Mouse (Mus musculus): Measurements from ENCODE around the gene Dock9. TPM values are rescaled to one million over a fixed set of nuclear protein-coding genes. Genes with fewer than 3 reads are reported as not detected.

The Dock9 gene
- total and polyA plus RNA-seq, 3 experiments = 9.3 to 12.2 (median 10.3) TPM

DNA sequence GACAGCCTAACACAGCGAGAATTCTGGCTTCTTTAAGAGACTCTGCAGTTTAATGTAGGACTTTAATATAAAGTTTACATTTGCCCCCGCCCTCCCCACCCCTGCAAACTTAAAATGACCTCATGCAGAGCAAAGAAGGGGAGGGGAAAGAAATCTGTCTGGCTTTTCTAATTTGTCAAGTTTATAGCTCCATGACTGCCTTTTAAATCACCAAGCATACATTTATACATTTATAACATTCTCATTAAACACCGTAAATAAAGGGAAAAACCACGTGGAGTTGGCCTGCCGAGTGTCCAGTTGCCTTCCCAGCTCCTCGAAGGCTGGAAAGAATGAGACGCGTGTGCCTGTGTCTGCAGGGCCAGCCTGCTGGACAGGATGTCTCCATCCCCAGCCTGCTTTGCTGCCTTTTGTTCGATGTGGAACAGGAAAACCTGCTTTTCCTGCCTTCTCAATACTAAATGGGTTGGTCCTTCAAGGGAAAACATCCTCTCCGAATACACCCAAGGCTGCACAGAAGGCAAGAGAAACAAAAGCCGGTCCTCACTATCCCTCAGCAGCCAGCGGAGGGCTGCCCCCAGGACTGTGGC, 16.6 kb downstream of the Dock9 start:
- H3K9ac ChIP-seq (ENCODE audit: insufficient read depth, low read depth) = no peak overlapping the region
- H3K27ac ChIP-seq (ENCODE audit: insufficient read depth, low read depth) = no peak overlapping the region
- no peak overlapping the region for H3K4me3 ChIP-seq (replicated peaks in 1 of 3; ENCODE audit: low read depth in 2 of 3, low read length in 2 of 3, poor library complexity in 1 of 3)
- H3K4me2 ChIP-seq (ENCODE audit: insufficient read depth, low read depth, poor library complexity, severe bottlenecking) = no peak overlapping the region
- dilution Hi-C loops (cut with MboI; ENCODE audit: extremely low pct_ligation_motif_present, extremely low pct_unique_long_range_greater_than_20kb, low sequenced_read_pairs) = no loop called here
- H3K4me1 ChIP-seq (ENCODE audit: control insufficient read depth in 1 of 2, insufficient read depth in 2 of 2) = peaks cover 2 to 50% of the 10 kb centered on the region in 2 experiments; a peak in 3 of 4 replicates
- no peak for DNase-seq (ENCODE audit: extremely low read depth)
- peaks cover 0 to 12% of the 10 kb centered on the region in 2 experiments for H3K36me3 ChIP-seq (replicated peaks in 1 of 2; ENCODE audit: control insufficient read depth in 1 of 2, insufficient read depth in 1 of 2, low read length in 1 of 2)
- TF ChIP-seq KAT2A (IDR thresholded peaks at IDR 0.05; ENCODE audit: insufficient replicate concordance, low read length) (no peak), MAFK (IDR thresholded peaks at IDR 0.05; ENCODE audit: insufficient replicate concordance, low read length) (no peak), E2F4 (IDR thresholded peaks at IDR 0.05; ENCODE audit: insufficient replicate concordance, low read depth, low read length) (no peak), RCOR1 (conservative IDR thresholded peaks at IDR 0.05; ENCODE audit: low read depth, low read length) (no peak), HCFC1 (IDR thresholded peaks at IDR 0.05; ENCODE audit: low read depth, low read length) (no peak), POLR2A (IDR thresholded peaks at IDR 0.05; ENCODE audit: low read depth, low read length) (no peak)
- H3K27me3 ChIP-seq (replicated peaks) = no peaks in the 10 kb centered on the region
- no peaks in the 10 kb centered on the region for H3K9me3 ChIP-seq (replicated peaks; ENCODE audit: low read length)
- no peaks in the 10 kb centered on the region for H3K79me2 ChIP-seq (replicated peaks; ENCODE audit: control insufficient read depth, extremely low read depth, insufficient read depth, poor library complexity, severe bottlenecking)
- in situ Hi-C loops (cut with MboI; ENCODE audit: low pct_ligation_motif_present, low pct_unique_long_range_greater_than_20kb, low sequenced_read_pairs) = no loop called here

DNA sequence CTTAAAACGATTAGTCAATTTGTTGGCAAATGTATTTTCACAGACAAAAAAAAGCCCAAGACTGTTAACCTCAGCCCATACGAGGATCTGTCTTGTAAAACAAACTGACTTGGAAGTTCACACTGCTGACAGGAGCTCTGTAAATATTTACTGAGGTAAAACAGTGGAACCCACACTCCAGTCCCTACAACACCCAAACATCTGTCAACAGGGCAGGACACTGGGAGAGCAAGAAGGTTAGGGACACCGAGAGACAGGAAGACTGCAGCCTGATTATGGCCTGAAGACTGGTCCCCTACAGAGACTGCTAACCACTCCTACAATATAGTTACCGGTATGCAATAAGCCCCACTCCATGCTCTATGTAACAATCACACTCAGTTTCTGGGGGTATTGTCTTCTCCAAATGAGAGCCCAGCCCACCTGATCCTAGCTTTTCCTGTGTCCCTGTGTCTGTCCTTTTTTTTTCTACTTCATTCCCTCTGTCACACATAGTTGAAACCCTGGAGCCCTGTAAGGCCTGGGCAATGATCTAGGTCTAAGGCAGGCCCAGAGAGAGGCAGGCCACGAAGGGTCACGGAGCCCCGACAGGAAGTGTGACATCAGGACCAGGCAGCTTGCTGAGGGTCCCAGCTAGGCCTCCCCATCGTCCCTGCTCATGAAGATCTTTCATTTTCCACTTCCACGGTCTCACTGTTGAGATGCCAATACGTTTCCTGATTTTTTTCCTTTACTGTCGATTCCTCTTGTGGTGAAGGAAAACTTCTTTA, 17.3 kb downstream of the Dock9 start:
- no peak overlapping the region for H3K27ac ChIP-seq (ENCODE audit: insufficient read depth, low read depth)
- H3K9ac ChIP-seq (ENCODE audit: insufficient read depth, low read depth) = no peak overlapping the region
- dilution Hi-C loops (cut with MboI; ENCODE audit: extremely low pct_ligation_motif_present, extremely low pct_unique_long_range_greater_than_20kb, low sequenced_read_pairs) (no loop called here), in situ Hi-C loops (cut with MboI; ENCODE audit: low pct_ligation_motif_present, low pct_unique_long_range_greater_than_20kb, low sequenced_read_pairs) (no loop called here)
- TF ChIP-seq IRF4 (IDR thresholded peaks at IDR 0.05; ENCODE audit: low read depth, low read length) = no peak
- no peak for TF ChIP-seq PAX5 (IDR thresholded peaks at IDR 0.05; ENCODE audit: low read length)
- TF ChIP-seq MEF2A (IDR thresholded peaks at IDR 0.05; ENCODE audit: borderline replicate concordance, low read depth, low read length) = no peak
- TF ChIP-seq BHLHE40 (IDR thresholded peaks at IDR 0.05; ENCODE audit: low read depth, low read length) = no peak
- no peak for TF ChIP-seq TBP (conservative IDR thresholded peaks at IDR 0.05; ENCODE audit: low read depth, low read length)
- no peak for TF ChIP-seq EP300 (IDR thresholded peaks at IDR 0.05; ENCODE audit: low read length)
- TF ChIP-seq GABPA (IDR thresholded peaks at IDR 0.05; ENCODE audit: insufficient replicate concordance, low read depth, low read length) = no peak
- TF ChIP-seq ELF1 (IDR thresholded peaks at IDR 0.05; ENCODE audit: low read depth, low read length) = no peak
- no peak for TF ChIP-seq E2F4 (IDR thresholded peaks at IDR 0.05; ENCODE audit: insufficient replicate concordance, low read depth, low read length)
- no peak for TF ChIP-seq POLR2AphosphoS2 (IDR thresholded peaks at IDR 0.05; ENCODE audit: low read depth, low read length)
- no peak for TF ChIP-seq RCOR1 (conservative IDR thresholded peaks at IDR 0.05; ENCODE audit: low read depth, low read length)
- TF ChIP-seq MYC (IDR thresholded peaks at IDR 0.05; ENCODE audit: low read depth, low read length) = no peak
- no peak for TF ChIP-seq ZMIZ1 (IDR thresholded peaks at IDR 0.05; ENCODE audit: low read depth, low read length)
- no peak for TF ChIP-seq UBTF (IDR thresholded peaks at IDR 0.05; ENCODE audit: low read depth, low read length)
- TF ChIP-seq MAFK (IDR thresholded peaks at IDR 0.05; ENCODE audit: insufficient replicate concordance, low read length) = no peak
- no peak for TF ChIP-seq CHD1 (IDR thresholded peaks at IDR 0.05; ENCODE audit: low read depth, low read length)
- TF ChIP-seq ETS1 (conservative IDR thresholded peaks at IDR 0.05; ENCODE audit: low read depth, low read length) = no peak
- no peak for TF ChIP-seq MAZ (IDR thresholded peaks at IDR 0.05; ENCODE audit: low read depth, low read length)
- no peak for TF ChIP-seq NELFE (IDR thresholded peaks at IDR 0.05; ENCODE audit: low read depth, low read length)
- H3K9me3 ChIP-seq (replicated peaks; ENCODE audit: low read length) = no peaks in the 10 kb centered on the region
- peaks cover 2 to 50% of the 10 kb centered on the region in 2 experiments; a peak in 3 of 4 replicates for H3K4me1 ChIP-seq (ENCODE audit: control insufficient read depth in 1 of 2, insufficient read depth in 2 of 2)
- H3K27me3 ChIP-seq (replicated peaks) = no peaks in the 10 kb centered on the region
- no peak overlapping the region for H3K4me2 ChIP-seq (ENCODE audit: insufficient read depth, low read depth, poor library complexity, severe bottlenecking)
- peaks cover 0 to 15% of the 10 kb centered on the region in 2 experiments for H3K36me3 ChIP-seq (replicated peaks in 1 of 2; ENCODE audit: control insufficient read depth in 1 of 2, insufficient read depth in 1 of 2, low read length in 1 of 2)
- no peak overlapping the region for H3K4me3 ChIP-seq (replicated peaks in 1 of 3; ENCODE audit: low read depth in 2 of 3, low read length in 2 of 3, poor library complexity in 1 of 3)
- no peak for DNase-seq (ENCODE audit: extremely low read depth)
- H3K79me2 ChIP-seq (replicated peaks; ENCODE audit: control insufficient read depth, extremely low read depth, insufficient read depth, poor library complexity, severe bottlenecking) = no peaks in the 10 kb centered on the region

All from CH12.LX (cell line).